Mouse (Mus musculus): ENCODE results near the gene Grin2a.

The Grin2a gene

DNA sequence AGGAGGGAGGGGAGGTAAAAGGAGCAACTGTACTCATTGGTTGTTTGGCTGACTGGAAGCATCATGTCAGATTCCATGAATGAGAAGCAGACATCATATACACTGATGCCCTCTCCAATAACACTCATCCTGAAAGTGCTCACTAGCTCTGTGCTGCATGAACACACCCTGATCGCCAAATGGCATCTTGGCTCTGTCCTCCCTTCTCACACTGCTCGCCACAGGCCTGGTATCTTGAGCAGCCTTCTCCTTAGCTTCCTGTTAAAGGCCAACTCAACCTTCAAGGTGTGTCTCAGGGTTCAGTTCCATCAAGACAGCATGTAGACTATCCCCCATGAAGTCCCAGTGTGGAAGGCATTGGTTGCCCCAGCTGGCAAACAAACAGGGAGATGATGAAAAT lies 137.6 kb downstream of the Grin2a start:
- DNase-seq = no peak

DNA sequence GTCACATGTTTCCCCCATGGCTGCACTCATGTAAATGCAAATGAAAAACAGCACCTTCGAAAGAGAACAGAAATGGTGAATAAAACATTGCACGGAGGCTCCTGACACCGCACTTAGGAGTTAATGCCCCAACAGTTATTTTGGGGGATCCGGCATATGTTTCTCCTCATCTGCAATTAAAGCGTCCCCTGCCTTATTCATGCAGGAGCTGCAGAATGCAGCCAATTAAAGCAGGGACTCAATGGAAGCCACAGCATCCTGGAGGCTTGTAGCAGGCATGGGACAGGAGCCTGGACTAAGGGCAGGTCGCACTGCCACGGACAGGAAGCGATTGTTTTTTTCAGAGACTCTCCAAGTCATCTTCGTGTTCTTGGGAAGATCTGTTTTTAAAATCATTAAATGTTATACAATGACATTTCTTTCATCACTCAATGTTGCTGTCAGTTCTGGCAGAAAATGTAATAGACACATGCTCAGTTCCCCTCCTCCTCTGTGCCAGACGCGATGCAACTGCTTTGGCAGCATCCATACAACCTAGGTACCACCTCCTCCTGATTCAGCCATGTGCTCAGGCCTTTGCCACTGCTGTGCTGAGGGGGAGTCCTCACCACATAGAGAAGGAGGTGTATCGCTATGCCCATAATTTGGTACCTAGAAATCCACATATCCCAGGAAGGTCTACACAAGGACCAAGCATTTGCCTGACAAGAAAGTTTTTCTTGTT lies 143.9 kb downstream of the Grin2a start:
- DNase-seq = no peak

DNA sequence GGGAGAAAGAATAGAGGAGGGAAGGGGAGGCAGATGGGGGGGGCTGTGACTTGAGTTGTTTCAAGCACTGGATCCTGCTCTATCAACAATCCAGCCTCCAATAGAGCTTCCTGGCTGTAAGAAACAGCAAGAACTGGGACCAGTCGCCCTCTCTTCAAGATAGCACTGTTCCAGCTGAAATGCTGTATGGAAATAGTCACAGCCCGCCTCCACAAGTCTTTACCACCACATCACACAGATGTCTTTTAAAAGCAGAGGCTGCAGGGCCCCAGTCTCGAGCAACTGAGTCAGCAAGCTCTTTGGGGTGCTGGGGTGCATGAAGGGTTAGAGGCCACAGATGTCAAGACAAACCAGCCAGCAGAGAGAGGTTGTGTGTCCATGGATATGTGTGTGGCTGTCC lies 153.9 kb downstream of the Grin2a start:
- DNase-seq = no peak

DNA sequence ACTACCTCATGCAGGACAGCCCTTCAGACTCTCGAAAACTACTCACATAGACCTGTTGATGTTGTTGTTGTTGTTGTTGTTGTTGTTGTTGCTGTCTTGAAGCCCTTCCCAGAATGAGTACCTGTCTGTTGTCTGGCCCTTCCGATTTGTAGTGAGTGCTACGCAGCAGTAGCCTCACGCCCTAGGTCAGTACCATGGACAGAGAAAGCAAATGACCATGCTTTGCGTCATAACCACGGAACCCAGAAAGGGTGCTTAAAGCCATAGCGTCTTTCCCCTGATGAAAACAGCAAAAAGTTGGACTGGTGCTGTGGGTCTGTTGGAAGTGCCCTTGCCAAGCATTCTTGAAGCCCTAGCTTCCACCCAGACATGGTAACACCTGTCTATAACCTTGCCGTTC lies 158.8 kb downstream of the Grin2a start:
- DNase-seq = peak; percentile 42

DNA sequence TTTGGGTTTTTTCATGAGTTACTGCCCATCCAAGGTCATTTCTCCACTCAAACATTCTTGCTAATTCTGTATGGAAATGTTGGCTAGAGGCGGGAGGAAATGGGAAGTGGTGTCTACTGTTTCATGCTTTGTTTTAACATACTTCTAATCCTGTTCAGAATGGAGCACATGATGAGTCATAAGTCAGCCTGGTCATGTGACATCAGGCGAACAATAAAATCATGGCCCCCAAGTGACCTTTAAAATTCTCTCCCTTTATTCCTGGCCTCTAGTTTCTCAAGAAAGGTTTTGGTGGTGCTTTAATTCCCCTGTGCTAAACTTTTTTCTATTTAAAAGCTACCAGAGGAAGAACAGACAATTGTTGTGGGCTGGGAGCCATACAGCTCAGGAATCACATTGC lies 161.1 kb downstream of the Grin2a start:
- no peak for DNase-seq

DNA sequence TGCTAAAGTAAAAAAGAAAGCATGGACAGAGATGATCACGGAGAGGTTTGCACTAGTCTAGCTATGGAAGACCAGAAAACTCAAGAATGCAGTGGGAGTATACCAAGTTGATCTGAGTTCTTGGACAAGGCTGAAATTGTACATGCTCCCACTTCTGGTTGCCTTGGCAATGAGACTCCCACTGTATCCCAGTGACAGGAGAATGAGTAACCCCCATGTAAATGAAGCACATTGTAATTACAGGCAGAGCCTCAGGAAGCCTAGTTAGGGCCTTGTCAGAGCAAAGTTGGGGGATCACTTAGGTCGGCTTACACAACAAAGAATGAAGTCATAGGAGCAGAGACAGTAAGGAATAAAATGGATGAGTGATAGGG lies 170.3 kb downstream of the Grin2a start:
- DNase-seq = no peak

DNA sequence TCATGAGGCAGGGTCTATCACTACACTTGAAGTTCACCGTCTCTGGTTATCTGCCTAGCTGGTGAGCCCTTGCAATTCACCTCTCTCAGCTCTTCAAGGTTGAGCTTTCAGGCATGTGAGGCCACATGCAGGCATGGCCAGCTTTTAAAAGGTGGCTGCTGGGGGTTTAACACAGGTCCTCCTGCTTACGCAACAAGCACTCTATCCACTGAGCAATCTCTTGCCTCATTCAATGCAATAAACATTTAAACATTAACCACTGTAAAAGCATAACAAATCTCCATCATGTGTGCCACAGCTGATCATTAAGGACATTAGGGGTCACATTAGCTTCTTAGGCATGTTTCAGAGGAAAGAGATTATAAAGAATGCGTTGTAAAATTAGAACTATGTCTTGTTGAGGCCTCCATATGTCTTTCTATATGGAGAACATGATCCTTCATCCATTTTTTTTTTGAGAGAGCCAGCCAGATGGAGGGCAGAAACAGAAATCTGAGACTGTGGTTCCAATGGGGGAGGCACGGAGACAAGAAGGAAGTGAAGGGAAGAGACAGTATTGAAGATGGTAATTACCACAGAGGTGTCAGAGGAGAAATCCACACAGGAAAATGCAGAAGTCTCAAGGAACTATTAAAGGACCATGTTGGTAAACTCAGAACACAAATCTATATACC lies 170.8 kb downstream of the Grin2a start:
- DNase-seq = no peak

DNA sequence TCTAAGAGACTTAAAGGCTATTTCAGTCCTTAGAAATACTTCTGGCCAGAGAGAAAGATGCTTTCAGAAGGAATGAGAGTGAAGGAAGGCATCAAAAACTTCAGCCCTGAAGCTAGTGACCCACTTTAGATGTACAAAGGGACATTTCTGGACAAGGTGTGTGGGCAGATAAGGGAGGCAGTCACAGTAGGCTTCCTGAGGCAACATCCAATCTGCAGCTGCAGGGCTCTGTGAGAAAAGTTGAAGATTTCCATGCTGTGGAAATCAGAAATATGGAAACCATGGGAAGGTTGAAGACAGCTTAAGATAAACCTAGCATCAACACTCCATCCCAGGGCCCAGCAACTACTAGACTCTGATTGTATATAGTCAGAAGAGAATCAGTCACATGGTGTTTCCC lies 171.7 kb downstream of the Grin2a start:
- no peak for DNase-seq

DNA sequence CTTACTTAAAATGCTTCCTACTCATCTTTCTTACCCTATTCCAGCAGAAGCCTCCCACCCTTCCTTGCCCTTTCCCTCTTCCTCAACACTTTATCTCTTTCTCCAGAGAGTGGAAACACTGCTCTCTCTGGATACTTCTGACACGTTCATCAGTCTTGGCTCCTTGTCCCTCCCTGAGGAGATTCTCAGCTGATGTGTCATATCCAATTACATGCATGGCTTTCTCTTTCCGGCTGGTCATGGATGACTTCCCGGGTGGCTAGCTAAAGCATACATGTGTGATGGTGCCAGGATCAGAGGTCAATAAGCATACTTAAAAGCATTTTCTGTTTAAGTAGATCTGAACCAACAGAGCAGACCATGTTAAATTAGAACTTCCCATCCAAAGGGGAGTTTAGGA lies 175.9 kb downstream of the Grin2a start:
- DNase-seq = no peak

DNA sequence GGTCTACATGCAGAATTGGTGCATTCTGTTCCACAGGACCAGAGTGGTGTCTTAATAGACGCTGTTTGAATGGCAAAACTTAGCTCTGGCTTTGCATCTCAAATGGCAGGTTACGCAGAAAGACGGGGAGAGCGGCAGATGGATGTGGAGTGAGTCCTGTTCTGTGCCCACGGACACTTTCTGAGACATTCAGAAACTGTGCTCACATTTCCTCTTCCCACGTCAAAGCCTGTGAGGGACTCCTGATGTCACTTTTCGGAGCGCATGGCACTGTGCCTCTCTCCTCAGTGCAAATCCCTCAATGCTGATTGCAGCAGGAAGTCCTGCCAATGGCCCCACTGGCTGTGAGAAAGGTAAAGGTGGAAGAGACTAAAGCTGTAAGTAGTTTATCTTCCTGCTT lies 194.0 kb downstream of the Grin2a start:
- DNase-seq = no peak

DNA sequence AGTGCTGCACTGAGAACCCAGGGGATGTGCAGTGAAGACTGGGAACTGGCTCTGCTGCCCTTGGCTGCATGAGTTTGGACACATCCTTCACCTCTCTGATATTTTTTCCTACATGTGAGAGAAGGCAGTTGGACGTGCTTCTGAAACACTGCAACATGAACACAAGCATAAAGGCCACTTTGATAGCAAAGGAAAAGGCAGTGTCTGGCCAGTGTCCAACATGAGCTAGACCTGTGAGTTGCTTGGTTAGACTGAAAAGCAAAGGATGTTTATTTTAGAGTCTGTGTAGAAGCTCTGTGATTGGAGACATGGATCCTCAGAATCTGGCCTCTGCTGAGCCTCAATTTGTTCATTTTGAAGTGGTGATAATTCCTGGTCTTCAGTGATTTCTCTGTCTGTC lies 195.1 kb downstream of the Grin2a start:
- DNase-seq = no peak

DNA sequence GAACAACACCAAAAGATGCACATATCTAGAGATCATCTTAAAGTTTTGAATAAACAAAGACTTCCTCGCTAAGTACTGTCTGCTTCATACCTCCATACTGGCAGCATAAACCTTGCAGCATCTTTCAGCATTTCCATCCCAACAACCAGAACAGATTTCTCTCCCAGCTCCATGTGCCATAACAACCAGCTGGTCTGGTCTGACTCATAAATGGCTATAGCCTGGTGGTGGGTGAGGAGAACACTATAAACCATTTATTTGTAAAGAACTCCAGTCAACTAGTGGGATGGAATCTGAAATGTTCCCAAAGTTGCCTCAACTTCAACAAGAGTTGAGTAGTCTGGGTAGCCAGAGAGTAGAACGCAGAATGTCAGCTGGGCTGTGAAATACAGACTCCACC lies 202.4 kb downstream of the Grin2a start:
- no peak for DNase-seq

DNA sequence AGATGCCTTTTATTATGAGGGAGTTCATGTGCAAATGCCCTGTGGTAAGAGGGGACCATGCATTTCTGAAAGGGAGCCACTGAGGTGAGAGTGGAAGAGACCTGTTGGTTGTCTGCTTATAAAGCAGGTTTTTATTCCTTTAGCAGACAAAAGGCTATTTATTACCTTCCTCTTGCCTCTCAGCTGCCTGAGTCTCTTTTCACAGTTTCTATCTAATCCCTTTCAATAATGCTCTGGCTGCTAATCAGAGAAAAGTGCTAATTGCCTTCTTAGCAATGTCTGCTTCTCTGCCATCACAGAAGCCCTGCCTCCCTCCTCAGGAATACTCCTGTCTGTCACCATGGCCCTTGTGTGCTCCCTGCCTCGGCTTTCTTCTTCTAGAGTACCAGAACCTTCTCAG lies 209.1 kb downstream of the Grin2a start:
- no peak for DNase-seq

DNA sequence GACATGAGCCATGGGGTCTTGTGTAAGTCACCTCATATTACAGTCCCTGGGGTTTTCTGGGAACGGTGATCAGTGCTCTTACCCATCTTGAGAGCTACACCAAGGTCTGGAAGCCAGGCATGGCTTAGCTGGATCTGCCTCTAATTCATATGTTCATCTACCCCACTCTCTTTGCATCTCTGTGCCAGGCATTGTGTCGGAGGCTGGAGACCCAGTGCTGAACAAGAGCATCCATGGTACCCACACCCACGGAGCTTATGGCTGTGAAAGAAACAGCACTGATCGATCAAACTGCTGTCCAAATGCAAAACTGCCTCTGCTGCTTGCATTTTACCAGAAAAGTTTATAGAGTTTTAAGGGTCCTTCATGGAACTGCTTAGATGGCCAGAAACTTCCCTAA lies 209.5 kb downstream of the Grin2a start:
- no peak for DNase-seq

DNA sequence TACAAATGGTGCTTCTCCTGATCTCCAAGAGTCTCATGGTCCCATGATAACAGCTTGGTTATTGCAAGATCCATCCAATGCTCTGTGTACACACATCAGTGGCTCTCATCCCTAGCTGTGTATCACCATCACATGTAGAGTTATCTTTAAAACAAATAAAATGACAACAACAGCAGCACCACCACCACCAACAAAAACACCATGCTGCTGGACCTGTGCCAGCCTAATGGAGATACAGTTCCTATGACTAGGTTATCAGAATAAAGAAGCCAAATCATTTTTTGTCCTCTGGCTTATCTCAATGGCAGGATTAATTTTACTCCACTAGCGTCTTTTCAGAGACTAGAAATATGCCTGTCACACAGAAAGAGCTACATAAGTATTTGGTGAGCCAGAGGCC lies 226.4 kb downstream of the Grin2a start:
- DNase-seq = no peak

DNA sequence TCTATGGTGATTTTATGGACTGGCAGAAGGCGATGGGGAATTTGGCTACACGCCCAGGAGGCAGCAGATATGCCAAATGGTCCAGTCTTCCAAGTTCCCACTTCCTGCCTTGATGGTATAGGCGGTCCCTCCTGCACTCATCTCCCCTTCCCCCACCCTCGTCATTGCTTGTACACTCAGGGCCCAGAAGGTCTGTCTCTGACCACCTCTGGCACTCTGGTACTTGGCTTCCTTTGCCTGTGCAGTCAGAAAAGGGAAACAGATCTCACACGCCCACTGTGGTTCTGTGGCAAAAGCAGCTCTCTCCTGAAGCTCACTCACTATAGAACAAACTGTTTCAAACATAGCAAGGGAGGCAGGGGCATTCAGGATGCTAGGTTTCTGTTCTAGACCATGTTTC lies 227.0 kb downstream of the Grin2a start:
- peak; percentile 18 for DNase-seq

DNA sequence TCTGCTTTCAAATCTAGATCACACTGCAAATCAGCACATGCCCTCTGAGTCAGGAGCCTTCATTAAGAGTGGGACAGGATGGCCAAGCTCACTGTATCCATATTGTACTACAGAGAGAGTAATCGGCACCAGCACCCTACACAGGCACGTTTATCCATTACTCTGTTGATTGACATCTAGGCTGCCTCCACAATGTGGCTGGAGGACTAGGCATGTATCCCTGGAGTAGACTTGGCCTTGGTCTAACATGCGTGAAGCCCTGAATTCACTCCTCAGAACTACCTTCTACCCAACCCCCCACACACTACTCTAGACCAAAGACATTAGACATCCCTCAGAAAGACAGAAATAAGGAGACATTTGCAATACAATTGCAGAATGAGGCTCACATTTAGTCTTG lies 227.4 kb downstream of the Grin2a start:
- no peak for DNase-seq

DNA sequence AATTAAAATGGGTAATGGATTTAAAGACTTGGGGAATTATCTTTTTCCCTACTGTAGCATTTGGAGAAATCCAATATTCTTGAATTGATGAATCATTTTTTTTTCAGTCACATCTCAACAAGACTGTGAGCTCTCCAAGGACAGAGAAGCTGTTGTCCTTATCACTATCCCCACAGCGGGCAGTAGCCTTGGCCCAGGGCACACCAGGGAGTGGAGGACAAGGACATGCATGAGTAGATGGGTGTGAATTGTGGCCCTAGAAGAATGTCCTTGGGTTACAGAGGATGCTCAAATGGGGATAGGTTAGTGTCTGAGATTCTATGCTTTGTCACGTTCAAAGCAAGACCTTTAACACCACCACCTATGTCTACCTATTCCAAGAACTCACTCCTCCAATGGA lies 231.3 kb downstream of the Grin2a start:
- DNase-seq = no peak

DNA sequence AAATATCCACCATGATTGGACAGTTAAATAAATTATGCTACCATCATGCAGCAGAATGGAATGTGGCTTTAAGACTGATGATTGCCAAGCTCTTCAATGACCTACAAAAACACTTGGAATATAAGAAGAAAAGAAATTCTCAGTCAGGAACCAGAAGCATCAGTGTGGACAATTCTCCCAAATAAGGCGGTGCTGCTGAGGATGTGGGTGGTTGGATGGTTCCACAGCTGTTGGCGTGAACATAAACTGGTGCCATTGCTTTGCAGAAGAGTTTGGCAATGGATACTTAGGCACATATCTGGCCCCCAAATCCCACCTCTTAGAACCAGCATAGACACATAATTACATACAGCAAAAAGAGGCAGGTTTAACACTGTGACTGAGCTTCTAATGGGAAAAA lies 235.0 kb downstream of the Grin2a start:
- no peak for DNase-seq

DNA sequence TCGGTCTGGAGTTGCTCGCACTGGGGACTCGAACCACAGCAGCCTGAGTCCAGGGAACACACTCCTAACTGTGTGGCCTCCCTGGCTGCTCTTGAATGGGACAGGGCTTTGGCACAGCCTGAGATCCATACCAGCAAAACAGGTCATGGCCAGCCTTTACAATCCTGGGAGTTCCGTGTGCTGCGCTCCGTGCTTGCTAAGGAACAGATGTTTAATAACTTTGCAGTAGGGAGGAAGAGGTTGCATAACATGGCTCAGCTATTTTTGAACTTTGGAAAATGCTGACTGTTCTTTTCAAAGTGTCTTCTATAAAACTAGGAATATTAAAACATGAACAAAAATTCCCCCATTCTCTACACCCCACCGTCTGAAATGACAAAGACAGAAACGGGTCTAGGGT lies 238.5 kb downstream of the Grin2a start:
- no peak for DNase-seq

DNA sequence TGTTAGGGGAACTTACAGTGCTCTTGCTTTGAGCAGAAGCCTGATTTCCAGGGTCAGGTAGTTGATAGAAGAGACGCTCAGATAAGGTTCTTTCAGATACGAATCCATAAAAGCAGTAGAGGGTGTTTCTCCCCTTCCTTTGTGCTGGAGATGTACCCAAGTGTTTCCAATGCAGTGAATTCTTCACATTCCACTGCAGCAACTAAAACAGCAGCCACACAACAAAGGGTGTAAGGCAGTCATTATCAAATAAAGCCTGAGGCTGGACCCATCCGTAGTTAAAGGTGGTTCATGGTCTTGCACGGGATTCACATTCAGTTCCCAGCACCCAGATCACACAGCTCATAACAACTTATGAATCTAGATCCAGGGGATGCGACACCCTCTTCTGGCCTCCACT lies 241.3 kb downstream of the Grin2a start:
- DNase-seq = no peak

DNA sequence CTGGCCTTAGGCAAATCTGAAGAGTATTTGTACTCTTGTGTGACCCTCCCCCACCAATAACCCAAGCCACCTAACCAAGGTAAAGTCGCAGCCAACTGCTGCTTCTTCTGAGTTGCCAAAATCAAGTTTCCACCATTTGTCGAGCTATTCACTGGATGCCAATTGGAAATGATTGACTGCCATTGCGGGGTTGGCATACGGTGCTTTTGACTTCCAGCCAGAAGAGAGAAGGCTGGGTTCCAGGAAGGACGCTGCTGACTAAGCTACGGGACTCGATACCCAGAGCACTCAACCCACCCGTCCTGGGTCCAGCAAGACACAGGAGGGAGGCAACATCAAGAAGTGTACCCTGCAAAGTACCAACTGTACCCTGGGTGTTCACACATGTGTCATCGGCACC lies 242.3 kb downstream of the Grin2a start:
- DNase-seq = no peak

DNA sequence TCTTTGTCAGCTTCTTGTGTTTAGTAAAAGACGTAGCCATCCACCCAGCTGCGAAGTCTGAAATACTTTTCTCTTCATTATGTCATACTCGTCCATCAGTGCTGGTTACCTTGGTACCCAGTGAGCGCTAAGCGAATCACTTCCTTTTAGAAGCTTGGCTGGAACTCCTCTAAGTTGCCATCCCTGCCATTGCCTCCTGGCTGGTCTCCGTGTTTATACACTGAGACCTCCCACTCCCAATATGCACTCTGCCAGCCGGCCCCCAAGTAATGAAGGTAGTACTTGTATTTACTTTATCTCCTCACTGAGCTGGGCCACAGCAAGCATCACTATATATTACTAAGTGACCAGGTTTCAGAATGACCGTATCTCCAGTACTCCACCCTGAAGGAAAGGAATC lies 242.8 kb downstream of the Grin2a start:
- no peak for DNase-seq

DNA sequence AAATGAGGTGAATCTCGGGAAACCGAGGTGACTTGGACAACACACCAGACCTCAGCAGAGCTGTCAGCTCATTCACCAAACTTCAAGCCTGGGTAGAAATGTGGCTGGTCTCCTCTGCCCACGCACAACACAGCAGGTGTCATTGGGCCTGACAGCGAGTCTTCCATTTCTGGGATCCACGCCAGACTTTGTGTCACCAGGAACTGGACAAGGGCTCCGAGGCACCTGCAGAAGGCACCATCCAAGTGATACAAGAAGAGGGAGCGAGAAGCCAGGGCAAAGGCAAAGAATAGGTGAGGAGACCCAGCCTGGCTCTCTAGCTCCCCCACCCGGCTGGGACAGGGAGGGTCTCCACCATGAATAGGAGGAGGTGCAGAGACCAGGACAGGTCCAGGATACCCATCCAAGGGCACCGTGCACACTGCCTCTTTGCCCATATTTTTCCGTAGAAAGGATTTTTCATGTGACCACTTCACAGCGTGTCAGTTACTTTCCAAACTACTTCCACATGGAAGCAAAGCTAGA lies 244.3 kb downstream of the Grin2a start:
- no peak for DNase-seq

DNA sequence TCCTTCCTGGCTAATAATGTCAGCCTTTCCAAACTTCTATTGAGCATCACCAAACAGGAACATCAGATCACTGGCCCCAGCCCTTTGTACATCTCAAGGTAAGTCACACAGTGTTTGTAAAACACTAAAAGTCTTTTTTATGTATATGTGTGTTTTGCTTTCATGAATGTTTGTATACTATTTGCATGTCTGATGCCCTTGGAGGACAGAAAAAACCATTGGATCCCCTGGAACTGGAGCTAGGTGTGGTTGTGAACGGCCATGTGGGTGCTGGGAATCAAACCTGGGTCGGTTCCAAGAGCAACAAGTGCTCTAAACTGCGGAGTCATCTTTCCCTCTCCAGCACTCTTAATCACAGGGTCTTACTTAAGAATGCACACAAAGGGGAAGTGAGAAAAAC lies 245.7 kb downstream of the Grin2a start:
- DNase-seq = no peak

Data from kidney, postnatal 10 days (tissue).